12 mouse cellular contexts compared by ENCODE assay signal in the genomic region with DNA sequence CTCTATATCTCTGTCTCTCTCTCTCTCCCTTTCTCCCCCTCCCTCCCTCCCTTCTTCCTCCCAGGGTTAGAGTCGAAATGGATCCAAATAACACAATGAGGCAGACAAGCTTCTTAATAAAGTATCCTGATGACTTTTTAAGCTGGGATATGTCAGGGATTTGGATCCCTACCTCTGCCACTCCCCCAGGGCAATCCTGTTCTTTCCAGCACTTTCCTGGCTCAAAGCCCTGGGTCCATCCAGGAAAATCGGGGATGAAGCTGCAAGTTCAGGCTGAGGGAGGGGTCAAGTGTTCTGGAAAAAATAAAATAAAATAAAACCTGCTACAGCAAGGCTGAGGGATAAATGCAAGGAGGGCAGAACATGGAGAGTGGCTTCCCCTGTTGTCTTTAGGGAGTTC. TPM values are rescaled to one million over a fixed set of nuclear protein-coding genes. Genes with fewer than 3 reads are reported as not detected.
A peak's percentile ranks its signal among the peaks of the same experiment; 100 is the strongest.
DNase-seq lines count a peak whose midpoint lies in the region; ATAC-seq lines count a peak whose summit lies in the region.
"Had no signal": no experiment of that assay in that cellular context is flagged by ENCODE, and none has a peak within 500 bp of the region (broad histone marks: within the 10 kb centered on the region; RNA-seq: fewer than 3 reads in every experiment).

No protein-coding gene starts in this region.

- H3K4me3 ChIP-seq in heart, embryonic 13.5 days: no peak overlapping the region
- no peak overlapping the region for H3K4me3 ChIP-seq in limb, embryonic 12.5 days (replicated peaks)
- H3K4me3 ChIP-seq in forebrain, embryonic 11.5 days (ENCODE audit: low read depth, low read length): no peak overlapping the region
- H3K4me3 ChIP-seq: hindbrain, embryonic 10.5 days had no signal

- H3K4me1 ChIP-seq in heart, embryonic 13.5 days: peaks cover 33% of the 10 kb centered on the region
- peaks cover 26% of the 10 kb centered on the region for H3K4me1 ChIP-seq in limb, embryonic 12.5 days (replicated peaks)
- H3K4me1 ChIP-seq in forebrain, embryonic 11.5 days (replicated peaks; ENCODE audit: control insufficient read depth, insufficient read depth, low read length): no peaks in the 10 kb centered on the region

- H3K9me3 ChIP-seq in heart, embryonic 13.5 days: peaks cover 6% of the 10 kb centered on the region
- H3K9me3 ChIP-seq in limb, embryonic 12.5 days: peaks cover 19% of the 10 kb centered on the region
- H3K9me3 ChIP-seq in forebrain, embryonic 11.5 days (ENCODE audit: control insufficient read depth, low read length): no peaks in the 10 kb centered on the region

- H3K36me3 ChIP-seq in heart, embryonic 13.5 days: no peaks in the 10 kb centered on the region
- H3K36me3 ChIP-seq in limb, embryonic 12.5 days: no peaks in the 10 kb centered on the region
- H3K36me3 ChIP-seq in forebrain, embryonic 11.5 days (ENCODE audit: control insufficient read depth, insufficient read depth, low read length): no peaks in the 10 kb centered on the region
- H3K36me3 ChIP-seq: hindbrain, embryonic 10.5 days had no signal

- WGBS in heart, embryonic 13.5 days: 35% methylated on average over 2 of the region's 2 CpGs
- 43% methylated on average over 2 of the region's 2 CpGs for WGBS in limb, embryonic 12.5 days
- 60% methylated on average over 2 of the region's 2 CpGs for WGBS in forebrain, embryonic 11.5 days

- H3K27ac ChIP-seq in heart, embryonic 13.5 days (replicated peaks): peak overlapping the region; percentile 83
- peak overlapping the region; percentile 82 for H3K27ac ChIP-seq in limb, embryonic 12.5 days
- H3K27ac ChIP-seq in forebrain, embryonic 11.5 days (ENCODE audit: low read depth, low read length): no peak overlapping the region
- H3K27ac ChIP-seq: hindbrain, embryonic 10.5 days had no signal

- H3K4me2 ChIP-seq in heart, embryonic 13.5 days: no peak overlapping the region
- H3K4me2 ChIP-seq in limb, embryonic 12.5 days: 0 out of 2 replicates have a peak overlapping the region, but pooled peaks have one; percentile 9
- no peak overlapping the region for H3K4me2 ChIP-seq in forebrain, embryonic 11.5 days (ENCODE audit: low read depth, low read length, severe bottlenecking)

- no peaks in the 10 kb centered on the region for H3K27me3 ChIP-seq in heart, embryonic 13.5 days (replicated peaks)
- no peaks in the 10 kb centered on the region for H3K27me3 ChIP-seq in limb, embryonic 12.5 days
- H3K27me3 ChIP-seq in forebrain, embryonic 11.5 days (ENCODE audit: control insufficient read depth, insufficient read depth, low read length): no peaks in the 10 kb centered on the region

- H3K9ac ChIP-seq in heart, embryonic 13.5 days: no peak overlapping the region
- no peak overlapping the region for H3K9ac ChIP-seq in limb, embryonic 12.5 days (replicated peaks)
- H3K9ac ChIP-seq in forebrain, embryonic 11.5 days (ENCODE audit: low read length): no peak overlapping the region

- DNase-seq in ovary, postnatal 14 days (ENCODE audit: low spot score): peak; percentile 30
- no peak for DNase-seq in ovary, postnatal 10 days (ENCODE audit: low spot score)
- no peak for DNase-seq in MN1 (ENCODE audit: low spot score)
- no peak for DNase-seq in forebrain, embryonic 11.5 days (ENCODE audit: low spot score)
- DNase-seq in urinary bladder, adult 18-20 months (ENCODE audit: low spot score in 2 of 2): no peak
- DNase-seq: cerebellum, adult 11 months; right cerebral cortex, postnatal 14 days; thymus, postnatal 36 days had no signal

- no peak for ATAC-seq in heart, embryonic 13.5 days (ENCODE audit: extremely low read depth, insufficient number of reproducible peaks, low FRiP score, low TSS enrichment)
- 0 out of 2 replicates have a peak, but pooled peaks have one; percentile 26 for ATAC-seq in limb, embryonic 12.5 days (ENCODE audit: insufficient number of reproducible peaks, insufficient read depth, low FRiP score, low TSS enrichment, low read depth)
- ATAC-seq in granulocyte monocyte progenitor cell, adult 5-6 weeks (replicated peaks; ENCODE audit: poor library complexity, severe bottlenecking): no peak
- no peak for ATAC-seq in forebrain, embryonic 11.5 days (replicated peaks; ENCODE audit: low FRiP score)

RNA-seq across cellular contexts. Expression of a gene that starts 49.7 kb away (rescaled TPM):
- polyA plus RNA-seq in heart, embryonic 13.5 days (2015; fragmentation: Nextera tagmentation; extraction: Ambion mirVana): 87.7 and 89.4 TPM in 2 replicates
- 113 and 121 TPM in 2 replicates for polyA plus RNA-seq in limb, embryonic 12.5 days (2016; fragmentation: Nextera tagmentation; extraction: Ambion mirVana)
- 76.0 and 125 TPM in 2 replicates for total RNA-seq in granulocyte monocyte progenitor cell, adult 5-6 weeks (2014; fragmentation: Nextera tagmentation)
- total RNA-seq in granulocyte monocyte progenitor cell, adult 5-6 weeks (2017): 52.6 and 85.7 TPM in 2 replicates
- 128 and 136 TPM in 2 replicates for polyA plus RNA-seq in forebrain, embryonic 11.5 days (2014; fragmentation: Nextera tagmentation; extraction: Ambion mirVana)
